Mouse (Mus musculus): ENCODE data around the gene Ctf2.

DNA sequence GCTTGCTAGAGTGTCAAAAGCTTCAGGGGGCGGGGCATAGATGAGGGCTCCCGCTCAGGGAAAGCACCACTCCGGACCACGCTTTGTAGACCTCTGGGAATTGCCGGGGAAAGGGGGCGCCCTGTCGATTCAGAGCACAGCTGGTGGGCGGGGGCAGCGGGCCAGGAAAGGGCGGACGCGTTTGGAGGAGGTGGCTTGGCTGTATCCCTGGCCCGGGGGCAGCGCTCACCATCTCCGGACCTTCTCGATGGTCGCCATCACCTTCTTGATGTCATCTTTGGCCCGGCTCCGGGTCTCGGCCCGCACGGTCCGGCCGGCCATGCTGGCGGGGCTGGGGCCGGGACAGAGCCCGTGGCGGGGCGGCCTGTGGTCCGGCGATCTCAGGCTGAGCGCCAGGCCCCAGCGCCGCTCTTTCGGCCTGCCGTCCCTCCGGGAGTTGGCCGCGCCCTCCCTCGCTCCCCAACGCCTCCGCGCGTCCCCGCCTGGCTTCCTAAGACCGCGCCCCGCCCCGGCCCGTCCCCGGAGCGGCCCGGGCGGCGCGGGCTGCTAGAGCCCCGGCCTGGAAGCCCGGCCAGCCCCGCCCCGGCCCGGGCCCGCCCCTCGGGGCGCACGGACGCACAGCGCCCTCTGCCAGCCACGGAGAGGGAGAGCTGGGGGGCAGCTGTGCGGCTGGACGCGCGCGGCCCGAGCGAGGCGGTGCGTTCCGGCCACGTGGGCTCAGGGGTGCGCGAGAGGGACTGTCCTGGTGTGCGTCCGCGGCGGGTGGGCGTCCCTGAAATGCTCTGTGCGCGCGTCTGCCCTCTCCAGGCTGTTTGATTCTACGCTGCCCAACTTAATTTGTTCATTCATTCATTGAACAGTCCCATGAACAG is 23.5 kb downstream of the Ctf2 start, which contains the start of gene Bcl7c:
- peak; percentile 68 for TF ChIP-seq CTCF (IDR thresholded peaks at IDR 0.05; ENCODE audit: low read depth, low read length)
- no peak for TF ChIP-seq POLR2A (IDR thresholded peaks at IDR 0.05; ENCODE audit: extremely low read depth, insufficient read depth, low read length)
